Mouse (Mus musculus) B cell, adult 67 days (primary cell): ENCODE results near the gene Llgl1. TPM values are rescaled to one million over a fixed set of nuclear protein-coding genes. Genes with fewer than 3 reads are reported as not detected.

Experiments
- total RNA-seq, 2 experiments: library from RNA; stranded (reverse); gene quantifications; 4 replicates each; pipeline ENCODE4 v1.2.4; 2023

The Llgl1 gene
- total RNA-seq = 10 to 100 TPM; 32.8 to 38.4 TPM

GRCm38 (mm10) chr11:60699524-60700075, at the start of gene Llgl1:
Gene Llgl1, plus strand, starts transcription at chr11:60699723.

DNA sequence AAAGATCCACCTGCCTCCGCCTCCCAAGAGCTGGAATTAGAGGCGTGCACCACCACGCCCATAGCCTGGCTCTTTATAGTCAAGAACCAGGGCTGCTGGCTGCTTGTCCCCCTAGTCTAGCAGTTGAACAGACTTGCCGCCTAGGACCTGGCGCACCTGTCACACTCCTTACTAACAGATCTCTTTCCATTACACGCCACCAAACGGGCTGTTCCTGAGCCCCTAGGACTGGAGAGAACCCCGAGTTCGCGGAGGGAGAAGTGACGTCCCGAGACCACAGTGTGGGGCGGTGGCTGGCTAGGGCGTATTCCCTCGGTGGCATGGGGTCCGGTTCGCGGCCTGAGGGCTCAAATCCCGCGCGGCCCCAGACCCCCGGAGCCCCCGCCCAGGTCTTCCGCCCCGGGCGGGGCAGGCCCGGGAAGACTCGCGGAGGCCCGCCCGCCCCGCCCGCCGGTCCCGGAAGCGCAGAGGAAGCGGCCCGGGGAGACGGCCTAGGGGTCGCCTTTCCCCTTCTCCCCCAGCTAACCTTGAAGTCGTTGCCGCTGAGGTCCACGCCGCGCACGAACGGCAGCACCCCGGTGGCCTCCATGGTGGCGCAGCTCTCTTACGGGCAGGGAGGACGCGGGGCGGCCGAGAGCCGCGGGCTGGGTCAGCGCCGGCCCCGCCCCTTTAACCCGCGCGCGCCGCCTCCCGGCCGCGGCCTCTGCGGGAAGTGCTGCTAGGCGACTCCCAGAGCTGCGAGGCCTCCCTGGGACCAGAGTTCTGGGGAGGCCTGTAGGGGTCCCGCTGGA, 27.3 kb downstream of the Llgl1 start, which contains the start of gene Flii:
Flii (minus strand) TSS at position 663 of the 791 bp plus-strand sequence.

DNA sequence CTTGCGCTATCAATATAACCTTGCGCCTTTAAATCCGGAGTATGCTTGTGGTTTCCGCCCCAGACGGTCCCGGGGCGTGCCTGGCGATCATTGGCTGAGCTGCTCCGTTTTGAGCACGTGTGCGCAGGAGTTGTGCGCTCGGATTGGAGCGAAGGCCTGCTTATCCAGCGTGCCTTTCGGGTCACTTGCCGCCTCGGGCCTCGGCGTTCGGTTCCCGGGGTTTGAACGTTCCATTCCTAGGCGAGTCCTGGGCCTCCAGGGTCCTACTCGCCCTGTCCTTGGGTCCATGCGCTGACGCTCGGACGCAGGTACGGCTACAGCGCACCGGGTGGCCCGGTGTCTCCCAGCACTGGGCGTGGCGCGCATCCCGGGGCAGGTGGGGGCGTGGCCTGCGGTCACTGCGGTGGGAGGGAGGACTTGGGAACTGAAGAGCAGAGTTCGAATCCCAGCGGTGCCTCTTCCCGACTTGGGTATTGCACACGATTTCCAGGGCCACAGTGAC, 28.8 kb downstream of the Llgl1 start, which contains the start of gene Mief2:
Mief2 (plus strand) TSS at position 139 of the 502 bp plus-strand sequence.

Other genes starting within 250 kb of the Llgl1 start
- gene Drg2, start 245.1 kb upstream of the Llgl1 start, total RNA-seq = 10 to 100 TPM; 66.7 to 73.7 TPM
- 1 to 10 TPM in 1 of 2 experiments, under 1 TPM in 1; 0.83 to 1.0 TPM for gene Myo15, start 230.4 kb upstream of the Llgl1 start, total RNA-seq
- gene Alkbh5, start 163.3 kb upstream of the Llgl1 start, total RNA-seq = 10 to 100 TPM; 66.8 to 76.7 TPM
- 100 to 1,000 TPM; 220 to 235 TPM for gene Flii, start 27.5 kb downstream of the Llgl1 start, total RNA-seq
- 1 to 10 TPM; 7.4 to 9.9 TPM for gene Mief2, start 28.7 kb downstream of the Llgl1 start, total RNA-seq
- gene Top3a, start 77.6 kb downstream of the Llgl1 start, total RNA-seq = 10 to 100 TPM; 24.8 to 32.8 TPM
- gene Smcr8, start 77.8 kb downstream of the Llgl1 start, total RNA-seq = 10 to 100 TPM; 94.3 to 96.8 TPM
- 1 to 10 TPM; 5.1 to 9.1 TPM for gene Shmt1, start 112.0 kb downstream of the Llgl1 start, total RNA-seq
- 10 to 100 TPM; 13.4 to 17.6 TPM for gene Dhrs7b, start 130.9 kb downstream of the Llgl1 start, total RNA-seq
- gene Tmem11, start 179.5 kb downstream of the Llgl1 start, total RNA-seq = 10 to 100 TPM; 22.7 to 23.6 TPM
- gene Natd1, start 215.0 kb downstream of the Llgl1 start, total RNA-seq = 10 to 100 TPM; 22.6 to 25.7 TPM
- gene Map2k3, start 232.3 kb downstream of the Llgl1 start, total RNA-seq = 10 to 100 TPM; 32.4 to 38.2 TPM